Mouse (Mus musculus): ENCODE results near the gene Lipe.

- TF ChIP-seq GATA1 (IDR thresholded peaks at IDR 0.05; ENCODE audit: low read length) (no peak), TAL1 (IDR thresholded peaks at IDR 0.05; ENCODE audit: low read length) (no peak)
Observed at GRCm38 (mm10) chr7:25333596-25334307, 64.8 kb downstream of the Lipe start.
